Mouse (Mus musculus) midbrain, embryonic 13.5 days (tissue): ENCODE data around the gene Mrpl37. TPM values are rescaled to one million over a fixed set of nuclear protein-coding genes. Genes with fewer than 3 reads are reported as not detected.
A peak's percentile ranks its signal among the peaks of the same experiment; 100 is the strongest.
"Not testable (repeated sequence)": the region's sequence is repeated elsewhere in the genome, so short reads cannot be mapped to it uniquely, and the experiment has no call there.

ENCODE experiments used
- ATAC-seq: fragments of 200-750 bp; cut with Nextera tagmentation; 2 replicates; pipeline ENCODE4 v1.8.0; 2017; ENCODE audit warnings: mild to moderate bottlenecking, moderate TSS enrichment, moderate library complexity
- H3K27ac ChIP-seq: fragments of 300-500 bp; sonication (generic); 2 replicates; pipeline ENCODE4 v1.5.1; 2015; ENCODE audit warnings: inconsistent platforms, mild to moderate bottlenecking, moderate library complexity
- H3K27me3 ChIP-seq: fragments of 300-500 bp; sonication (generic); 2 replicates; pipeline ENCODE4 v1.6.1; 2015; ENCODE audit warnings: mild to moderate bottlenecking, inconsistent platforms
- H3K36me3 ChIP-seq: fragments of 300-500 bp; sonication (generic); 2 replicates; pipeline ENCODE4 v1.6.1; 2015; ENCODE audit warnings: mild to moderate bottlenecking, inconsistent platforms
- H3K4me1 ChIP-seq: fragments of 300-500 bp; sonication (generic); replicated peaks from 2 replicates; pipeline ENCODE4 v1.6.1; 2015; ENCODE audit warnings: inconsistent platforms
- H3K4me2 ChIP-seq: fragments of 300-500 bp; sonication (generic); replicated peaks from 2 replicates; pipeline ENCODE4 v1.6.1; 2015; ENCODE audit warnings: moderate library complexity, mild to moderate bottlenecking, inconsistent platforms
- H3K4me3 ChIP-seq: fragments of 300-500 bp; sonication (generic); replicated peaks from 2 replicates; pipeline ENCODE4 v1.5.1; 2015; ENCODE audit warnings: mild to moderate bottlenecking, inconsistent platforms
- H3K9ac ChIP-seq: fragments of 300-500 bp; sonication (generic); replicated peaks from 2 replicates; pipeline ENCODE4 v1.6.1; 2015; ENCODE audit warnings: mild to moderate bottlenecking, inconsistent platforms
- H3K9me3 ChIP-seq: fragments of 300-500 bp; sonication (generic); 2 replicates; pipeline ENCODE4 v1.6.1; 2016; ENCODE audit warnings: mild to moderate bottlenecking, inconsistent platforms
- WGBS: fragments of 180-500 bp; shearing (Covaris S2); methylation state at CpG from one replicate; pipeline ENCODE4 v1.1.7; 2015; 5-methylcytosine and 5-hydroxymethylcytosine counted together
- polyA plus RNA-seq: library from polyadenylated mRNA; unstranded; fragments of >200 nt; fragmentation: Nextera tagmentation; extraction: Ambion mirVana; gene quantifications from 2 replicates; pipeline ENCODE4 v1.2.1, GENCODE M21; 2015

The Mrpl37 gene
- polyA plus RNA-seq = 72.8 and 84.9 TPM in 2 replicates

- peak within 1 kb of the TSS; percentile 87 for H3K4me3 ChIP-seq
- WGBS = under 1% methylated on average over 59 of the region's 60 CpGs
Observed at GRCm38 (mm10) chr4:107066252-107067124, at the start of gene Mrpl37, which contains the start of gene Cyb5rl. TSS of gene Mrpl37 (minus strand) at chr4:107066868. TSS of gene Cyb5rl (plus strand) at chr4:107066988.

DNA sequence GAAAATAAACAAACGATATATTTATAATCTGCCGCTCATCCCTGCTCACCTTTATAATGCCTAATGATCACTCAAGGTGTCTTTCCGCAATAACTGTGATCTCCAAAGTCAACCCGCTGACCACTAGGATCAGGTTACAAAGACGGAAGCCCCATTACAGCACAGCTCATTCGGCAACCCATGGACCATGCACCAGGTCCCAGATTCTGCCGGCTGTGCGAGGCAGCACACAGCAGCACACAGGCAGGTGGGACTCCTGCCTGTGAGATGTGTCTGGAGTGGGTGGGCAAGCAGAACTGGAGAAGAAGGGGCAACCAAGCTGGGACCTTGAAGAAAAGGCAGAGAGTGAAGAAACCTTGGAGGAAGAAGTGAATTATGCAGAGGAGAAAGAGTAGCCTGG, 47.6 kb upstream of the Mrpl37 start:
- Histone ChIP-seq H3K27ac (no peak overlapping the region), H3K4me2 (no peak overlapping the region), H3K4me3 (no peak overlapping the region), H3K36me3 (no peaks in the 10 kb centered on the region), H3K27me3 (no peaks in the 10 kb centered on the region), H3K9ac (no peak overlapping the region), H3K9me3 (no peaks in the 10 kb centered on the region), H3K4me1 (no peaks in the 10 kb centered on the region)
- ATAC-seq = no peak
- WGBS = 61% methylated on average over 8 of the region's 8 CpGs

More at GRCm38 (mm10) chr4:107066252-107067124, at the start of gene Mrpl37, which contains the start of gene Cyb5rl:
- Histone ChIP-seq H3K4me2 (peak within 1 kb of the TSS; percentile 93), H3K9me3 (no peaks in the 10 kb centered on the region), H3K9ac (peak within 1 kb of the TSS; percentile 84), H3K27me3 (peaks cover 5% of the 10 kb centered on the region; the same call in 1 of the 2 replicates), H3K36me3 (peaks cover 31% of the 10 kb centered on the region), H3K27ac (peak within 1 kb of the TSS; percentile 49), H3K4me1 (peaks cover 20% of the 10 kb centered on the region)
- peak; percentile 98 for ATAC-seq

DNA sequence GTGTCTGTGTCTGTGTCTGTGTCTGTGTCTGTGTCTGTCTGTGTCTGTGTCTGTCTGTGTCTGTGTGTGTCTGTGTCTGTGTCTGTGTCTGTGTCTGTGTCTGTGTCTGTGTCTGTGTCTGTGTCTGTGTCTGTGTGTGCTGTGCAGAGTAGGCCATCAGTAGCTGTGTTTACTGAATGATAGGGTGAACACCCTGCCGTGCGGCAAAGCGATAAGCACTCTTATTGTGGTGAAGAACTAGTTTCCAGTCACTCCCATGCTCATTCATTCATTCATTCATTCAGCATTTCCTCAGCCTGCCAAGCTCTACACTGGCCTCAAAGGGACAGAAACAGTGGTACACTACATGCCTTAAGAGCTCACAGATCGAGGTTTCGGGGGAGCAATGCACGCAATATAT, 42.5 kb upstream of the Mrpl37 start:
- not testable (repeated sequence) for H3K9me3 ChIP-seq, H3K27me3 ChIP-seq, H3K4me2 ChIP-seq, H3K9ac ChIP-seq, H3K36me3 ChIP-seq, H3K4me3 ChIP-seq, ATAC-seq, H3K27ac ChIP-seq
- WGBS = 92% methylated on average over 6 of the region's 6 CpGs
- peaks cover 17% of the 10 kb centered on the region for H3K4me1 ChIP-seq

- ATAC-seq = peak; percentile 51; the same call in 1 of the 2 replicates
- 44% methylated on average over 13 of the region's 13 CpGs for WGBS
- no peak overlapping the region for H3K4me3 ChIP-seq
- no peak overlapping the region for H3K9ac ChIP-seq
- H3K27ac ChIP-seq = peak overlapping the region; percentile 45
- H3K9me3 ChIP-seq = no peaks in the 10 kb centered on the region
- no peaks in the 10 kb centered on the region for H3K27me3 ChIP-seq
- no peak overlapping the region for H3K4me2 ChIP-seq
- peaks cover 17% of the 10 kb centered on the region for H3K4me1 ChIP-seq
- no peaks in the 10 kb centered on the region for H3K36me3 ChIP-seq
Observed at GRCm38 (mm10) chr4:107108291-107108731, 41.6 kb upstream of the Mrpl37 start.

GRCm38 (mm10) chr4:107106777-107107176, 40.1 kb upstream of the Mrpl37 start:
- ATAC-seq = no peak
- 93% methylated on average over 16 of the region's 16 CpGs for WGBS
- H3K9ac ChIP-seq = no peak overlapping the region
- H3K27me3 ChIP-seq = no peaks in the 10 kb centered on the region
- no peak overlapping the region for H3K4me3 ChIP-seq
- H3K4me2 ChIP-seq = no peak overlapping the region
- H3K4me1 ChIP-seq = peaks cover 17% of the 10 kb centered on the region
- H3K9me3 ChIP-seq = no peaks in the 10 kb centered on the region
- H3K36me3 ChIP-seq = no peaks in the 10 kb centered on the region
- no peak overlapping the region for H3K27ac ChIP-seq

- Histone ChIP-seq H3K9me3 (no peaks in the 10 kb centered on the region), H3K4me3 (no peak overlapping the region), H3K27me3 (no peaks in the 10 kb centered on the region), H3K36me3 (no peaks in the 10 kb centered on the region), H3K4me2 (no peak overlapping the region), H3K9ac (no peak overlapping the region), H3K27ac (no peak overlapping the region), H3K4me1 (peaks cover 14% of the 10 kb centered on the region)
- 80% methylated on average over 8 of the region's 8 CpGs for WGBS
- no peak for ATAC-seq
Observed at GRCm38 (mm10) chr4:107102220-107102619, 35.6 kb upstream of the Mrpl37 start.

DNA sequence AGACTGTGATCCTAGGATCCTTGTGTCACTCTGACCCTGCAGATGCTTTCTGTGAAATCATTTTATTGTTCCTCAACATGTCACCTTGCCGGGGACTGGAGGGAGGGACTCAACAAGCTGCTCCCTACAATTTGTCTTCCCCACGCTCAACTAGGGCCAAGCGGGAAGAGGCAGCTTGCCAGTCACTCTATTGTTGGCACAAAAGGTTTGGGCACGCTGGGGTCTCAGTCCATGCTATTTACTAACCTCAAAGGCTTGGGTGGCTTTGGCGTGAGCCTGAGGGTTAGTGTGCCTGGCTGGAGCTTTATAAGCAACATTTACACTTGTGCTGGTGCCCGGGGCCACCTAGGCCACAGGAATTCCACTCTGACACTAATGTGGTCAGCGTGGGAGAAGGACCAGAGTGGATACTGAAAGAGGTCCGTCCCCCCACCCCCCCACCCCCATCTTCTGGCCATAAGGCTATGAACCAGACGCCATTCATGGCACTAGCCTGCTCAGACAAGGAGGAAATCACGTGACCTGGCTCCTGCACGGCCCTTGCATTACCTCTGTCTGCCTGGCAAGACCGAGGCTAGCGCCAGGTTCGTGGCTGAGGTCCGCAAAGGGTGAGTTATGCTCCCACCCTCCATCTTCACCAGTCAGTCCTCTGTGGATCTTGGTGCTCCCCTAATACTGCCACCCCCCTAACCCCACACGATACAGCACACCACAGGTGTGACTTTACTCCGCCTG, 32.3 kb upstream of the Mrpl37 start:
- no peak overlapping the region for H3K4me2 ChIP-seq
- H3K4me3 ChIP-seq = no peak overlapping the region
- no peak overlapping the region for H3K27ac ChIP-seq
- H3K9me3 ChIP-seq = no peaks in the 10 kb centered on the region
- H3K4me1 ChIP-seq = peaks cover 28% of the 10 kb centered on the region
- no peaks in the 10 kb centered on the region for H3K27me3 ChIP-seq
- no peak overlapping the region for H3K9ac ChIP-seq
- H3K36me3 ChIP-seq = no peaks in the 10 kb centered on the region
- WGBS = 82% methylated on average over 17 of the region's 17 CpGs
- 0 out of 2 replicates have a peak, but pooled peaks have one; percentile 22 for ATAC-seq

- no peak for ATAC-seq
- Histone ChIP-seq H3K4me2 (no peak overlapping the region), H3K27me3 (no peaks in the 10 kb centered on the region), H3K9me3 (no peaks in the 10 kb centered on the region), H3K9ac (no peak overlapping the region), H3K4me3 (no peak overlapping the region), H3K36me3 (no peaks in the 10 kb centered on the region), H3K4me1 (peaks cover 28% of the 10 kb centered on the region), H3K27ac (no peak overlapping the region)
- WGBS = 80% methylated on average over 10 of the region's 10 CpGs
Observed at GRCm38 (mm10) chr4:107098375-107098774, 31.7 kb upstream of the Mrpl37 start.

- no peak overlapping the region for H3K4me2 ChIP-seq
- H3K9me3 ChIP-seq = no peaks in the 10 kb centered on the region
- no peak for ATAC-seq
- no peaks in the 10 kb centered on the region for H3K36me3 ChIP-seq
- no peaks in the 10 kb centered on the region for H3K27me3 ChIP-seq
- WGBS = 61% methylated on average over 15 of the region's 15 CpGs
- H3K4me3 ChIP-seq = no peak overlapping the region
- H3K27ac ChIP-seq = peak overlapping the region; percentile 61; the same call in 1 of the 2 replicates
- no peak overlapping the region for H3K9ac ChIP-seq
- peaks cover 28% of the 10 kb centered on the region for H3K4me1 ChIP-seq
Observed at GRCm38 (mm10) chr4:107097871-107098270, 31.2 kb upstream of the Mrpl37 start.

DNA sequence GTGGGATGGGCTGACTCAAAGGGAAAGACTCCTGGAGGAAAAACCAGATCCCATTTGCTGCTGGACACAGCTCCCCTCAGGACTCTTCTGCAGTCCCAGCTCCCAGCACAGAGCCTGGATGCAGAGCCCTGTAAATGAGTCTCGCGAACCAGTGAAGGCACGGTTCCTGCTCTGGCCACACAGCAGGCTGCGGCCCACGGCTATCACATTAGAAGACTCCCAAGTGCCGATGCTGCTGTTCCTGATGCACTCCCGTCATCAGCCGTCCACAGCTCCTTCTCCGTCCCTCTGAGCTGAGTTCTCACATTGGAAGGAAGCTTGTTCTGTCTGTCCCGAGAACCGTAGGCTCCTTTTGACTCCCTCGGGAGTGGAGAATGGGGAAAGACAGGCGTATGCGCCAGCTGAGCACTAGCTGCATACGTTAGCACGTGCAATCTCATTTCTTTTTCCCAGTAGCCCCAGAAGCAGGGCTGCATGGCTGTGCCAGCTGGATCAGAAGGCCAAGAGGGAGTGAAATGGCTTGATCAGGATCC, 30.2 kb upstream of the Mrpl37 start, which contains the start of gene Cdcp2:
TSS of gene Cdcp2 (plus strand) at position 51 of the 533 bp plus-strand sequence.
- no peak for ATAC-seq
- WGBS = 37% methylated on average over 16 of the region's 16 CpGs
- Histone ChIP-seq H3K36me3 (no peaks in the 10 kb centered on the region), H3K4me1 (peaks cover 28% of the 10 kb centered on the region), H3K9ac (no peak within 1 kb of the TSS; the same call in 1 of the 2 replicates), H3K27ac (peak within 1 kb of the TSS; percentile 62), H3K9me3 (no peaks in the 10 kb centered on the region), H3K4me2 (no peak within 1 kb of the TSS), H3K4me3 (no peak within 1 kb of the TSS), H3K27me3 (no peaks in the 10 kb centered on the region)

DNA sequence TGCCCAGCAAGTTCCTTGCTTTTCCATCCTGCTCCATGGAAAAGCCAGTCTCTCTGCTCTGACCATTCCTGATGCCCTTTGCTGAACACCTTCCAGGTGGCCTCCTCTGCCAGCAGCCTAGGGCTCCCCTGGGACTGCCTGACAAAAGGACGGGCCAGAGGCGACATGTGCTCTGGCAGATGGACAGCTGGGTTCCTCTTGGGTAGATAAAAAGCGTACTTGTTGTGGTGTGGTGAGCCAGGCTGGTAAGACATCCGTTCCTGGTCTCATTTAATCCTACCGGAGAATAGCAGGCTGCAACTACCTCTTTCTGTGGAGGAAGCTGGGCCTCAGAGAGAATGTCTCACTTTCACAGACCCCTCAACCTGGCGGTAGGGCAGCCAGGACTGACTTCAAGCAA, 29.4 kb upstream of the Mrpl37 start:
- H3K4me2 ChIP-seq = no peak overlapping the region
- ATAC-seq = no peak
- 23% methylated on average over 6 of the region's 6 CpGs for whole genome bisulfite sequencing
- peak overlapping the region; percentile 62 for H3K27ac ChIP-seq
- no peak overlapping the region for H3K4me3 ChIP-seq
- no peaks in the 10 kb centered on the region for H3K9me3 ChIP-seq
- H3K4me1 ChIP-seq = peaks cover 28% of the 10 kb centered on the region
- H3K27me3 ChIP-seq = no peaks in the 10 kb centered on the region
- no peak overlapping the region for H3K9ac ChIP-seq
- no peaks in the 10 kb centered on the region for H3K36me3 ChIP-seq
